Mouse (Mus musculus) C2C12 (cell line): ENCODE measurements around the gene Gmfg. TPM values are rescaled to one million over a fixed set of nuclear protein-coding genes. Genes with fewer than 3 reads are reported as not detected.

ENCODE experiments used
- H3K27me3 ChIP-seq: one replicate; pipeline ENCODE4 v1.6.1; 2011; ENCODE audit not compliant: control insufficient read depth, insufficient read depth, insufficient read length
- H3K36me3 ChIP-seq: one replicate; pipeline ENCODE4 v1.6.1; 2011; ENCODE audit not compliant: control insufficient read depth, insufficient read depth
- H3K4me3 ChIP-seq: one replicate; pipeline ENCODE4 v1.5.1; 2011; ENCODE audit warnings: mild to moderate bottlenecking, control low read depth; ENCODE audit not compliant: poor library complexity, insufficient read depth, severe bottlenecking
- H3K79me2 ChIP-seq: one replicate; pipeline ENCODE4 v1.6.1; 2011; ENCODE audit not compliant: control insufficient read depth, insufficient read depth
- H3K79me3 ChIP-seq: one replicate; pipeline ENCODE4 v1.6.1; 2011; ENCODE audit warnings: low read depth, control low read depth
- H3ac ChIP-seq: one replicate; pipeline ENCODE3; 2011; ENCODE audit warnings: low read depth; ENCODE audit not compliant: control insufficient read depth, insufficient read length
- CEBPB ChIP-seq: IDR thresholded peaks from one replicate; pipeline ENCODE4 v1.6.1; 2011; ENCODE audit warnings: low read depth, mild to moderate bottlenecking, control low read depth, moderate library complexity
- CTCF ChIP-seq: IDR thresholded peaks from one replicate; pipeline ENCODE4 v1.5.1; 2011; ENCODE audit not compliant: control insufficient read depth, insufficient read depth, insufficient read length
- FOSL1 ChIP-seq: IDR thresholded peaks from one replicate; pipeline ENCODE4 v1.8.0; 2011; ENCODE audit warnings: mild to moderate bottlenecking, low read length; ENCODE audit not compliant: poor library complexity, insufficient read depth, severe bottlenecking
- MAX ChIP-seq: IDR thresholded peaks from one replicate; pipeline ENCODE4 v1.6.1; 2011; ENCODE audit warnings: mild to moderate bottlenecking, control low read depth
- MYOD1 ChIP-seq: IDR thresholded peaks from one replicate; pipeline ENCODE4 v1.6.1; 2011; ENCODE audit warnings: low read depth; ENCODE audit not compliant: control insufficient read depth, insufficient read length
- MYOG ChIP-seq: IDR thresholded peaks from one replicate; pipeline ENCODE4 v1.6.1; 2011; ENCODE audit not compliant: control insufficient read depth, insufficient read length; ENCODE audit errors: extremely low read depth
- USF1 ChIP-seq: IDR thresholded peaks from one replicate; pipeline ENCODE4 v1.6.1; 2011; ENCODE audit warnings: low read depth, mild to moderate bottlenecking, control low read depth, moderate library complexity
- polyA plus RNA-seq: library from polyadenylated mRNA; unstranded; fragments of >200 nt; fragmentation: generic; extraction: Trizol; gene quantifications from one replicate; pipeline ENCODE4 v1.2.1, GENCODE M21; 2012; ENCODE audit warnings: missing spikeins

Gmfg gene
- polyA plus RNA-seq, 1 experiment: not detected

DNA sequence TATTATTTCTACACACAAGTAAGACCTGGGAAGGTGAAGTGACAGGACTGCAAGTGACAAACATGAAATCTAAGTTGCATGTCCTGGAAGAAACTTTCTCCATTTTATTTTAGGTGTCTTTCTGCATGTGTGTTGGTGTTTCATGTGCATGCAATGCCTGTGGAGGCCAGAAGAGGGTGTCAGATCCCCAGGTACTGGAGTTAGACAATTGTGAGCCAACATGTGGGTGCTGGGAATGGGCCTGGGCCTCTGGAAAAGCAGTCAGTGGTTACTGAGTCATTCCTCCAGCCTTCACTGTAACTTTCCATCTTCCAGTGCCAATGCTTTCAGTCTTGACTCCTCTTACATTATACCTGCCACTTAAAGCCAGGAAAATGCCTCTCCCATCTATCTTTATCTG, 19.9 kb upstream of the Gmfg start:
- no peak overlapping the region for H3ac ChIP-seq
- TF ChIP-seq MYOD1 (no peak), CTCF (no peak)
- no peaks in the 10 kb centered on the region for H3K79me2 ChIP-seq
- H3K4me3 ChIP-seq: no peak overlapping the region
- no peaks in the 10 kb centered on the region for H3K27me3 ChIP-seq
- H3K79me3 ChIP-seq: no peaks in the 10 kb centered on the region
- H3K36me3 ChIP-seq: peaks cover 40% of the 10 kb centered on the region

DNA sequence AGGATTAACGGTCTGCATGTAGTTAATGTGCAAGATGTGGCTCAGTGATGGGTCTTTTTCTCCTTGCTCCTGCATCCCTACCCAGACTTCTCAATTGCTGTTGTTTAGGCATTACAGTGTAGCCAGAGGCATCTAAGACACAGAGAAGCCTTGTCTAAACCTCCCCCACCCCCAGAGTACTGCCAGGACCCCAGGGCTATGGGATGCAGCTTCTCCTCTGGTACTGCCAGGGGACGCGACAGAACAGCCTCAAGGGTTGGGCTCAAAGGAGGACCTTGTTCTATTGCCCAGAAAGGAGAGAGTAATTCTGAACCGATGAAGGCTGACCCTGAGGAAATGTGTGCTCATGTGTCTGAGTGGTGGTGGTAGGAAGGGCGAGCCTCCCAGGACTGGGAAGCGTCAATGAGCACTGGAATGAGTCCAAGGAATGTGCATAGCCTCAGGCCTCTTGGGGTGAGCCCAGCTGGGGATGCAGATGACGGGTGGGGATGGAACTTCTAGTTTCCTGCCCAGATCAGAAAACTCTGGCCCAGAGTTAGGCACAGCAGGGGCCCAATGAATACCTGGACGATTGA, 19.1 kb upstream of the Gmfg start:
- Histone ChIP-seq H3ac (no peak overlapping the region), H3K79me3 (no peaks in the 10 kb centered on the region), H3K36me3 (peaks cover 40% of the 10 kb centered on the region), H3K79me2 (no peaks in the 10 kb centered on the region), H3K4me3 (no peak overlapping the region), H3K27me3 (no peaks in the 10 kb centered on the region)
- TF ChIP-seq USF1 (no peak), MYOD1 (no peak), CEBPB (no peak), CTCF (no peak), MYOG (no peak)

DNA sequence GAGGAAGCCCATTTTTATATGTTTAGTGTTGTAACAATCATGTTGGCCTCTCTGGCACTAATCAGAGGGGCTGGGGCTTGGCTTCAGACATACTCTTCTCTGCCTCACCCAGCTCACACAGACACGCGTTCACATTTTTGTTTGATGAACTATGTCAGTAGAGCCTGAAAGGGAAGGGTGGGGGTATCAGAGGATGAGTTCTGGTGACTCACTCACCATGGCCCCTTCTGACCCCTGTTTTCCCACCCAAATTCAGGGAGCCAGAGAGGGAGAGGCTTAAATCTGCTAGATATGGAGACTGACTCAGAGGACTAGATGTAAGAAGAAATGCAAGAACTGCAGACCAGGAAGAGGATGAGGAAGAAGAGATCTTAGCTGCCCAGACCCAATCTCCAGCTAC, 17.8 kb upstream of the Gmfg start:
- H3K36me3 ChIP-seq: peaks cover 36% of the 10 kb centered on the region
- H3ac ChIP-seq: no peak overlapping the region
- TF ChIP-seq MYOG (no peak), USF1 (no peak), MAX (no peak), CTCF (no peak), FOSL1 (no peak)
- no peaks in the 10 kb centered on the region for H3K27me3 ChIP-seq
- no peaks in the 10 kb centered on the region for H3K79me2 ChIP-seq
- H3K79me3 ChIP-seq: peaks cover 3% of the 10 kb centered on the region
- no peak overlapping the region for H3K4me3 ChIP-seq

DNA sequence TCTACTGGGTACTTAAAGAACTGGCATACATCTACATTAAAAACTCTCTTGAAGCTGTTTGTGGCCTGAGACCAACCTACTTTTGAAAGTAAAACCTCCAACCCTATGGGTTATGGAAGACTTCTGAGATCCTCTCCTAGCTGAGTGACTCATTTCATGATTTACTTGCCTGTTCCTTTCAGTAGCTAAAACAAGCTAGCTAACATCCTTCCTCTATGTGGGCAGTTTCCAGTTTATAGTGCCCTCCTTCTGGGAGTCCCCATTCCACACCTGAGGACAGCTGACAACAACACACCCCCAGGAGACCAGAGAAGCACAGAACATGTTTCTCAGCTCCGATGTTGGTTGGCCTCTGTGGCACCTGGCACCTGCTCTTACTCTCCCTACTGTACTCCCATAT, 14.2 kb upstream of the Gmfg start:
- H3K36me3 ChIP-seq: peaks cover 34% of the 10 kb centered on the region

DNA sequence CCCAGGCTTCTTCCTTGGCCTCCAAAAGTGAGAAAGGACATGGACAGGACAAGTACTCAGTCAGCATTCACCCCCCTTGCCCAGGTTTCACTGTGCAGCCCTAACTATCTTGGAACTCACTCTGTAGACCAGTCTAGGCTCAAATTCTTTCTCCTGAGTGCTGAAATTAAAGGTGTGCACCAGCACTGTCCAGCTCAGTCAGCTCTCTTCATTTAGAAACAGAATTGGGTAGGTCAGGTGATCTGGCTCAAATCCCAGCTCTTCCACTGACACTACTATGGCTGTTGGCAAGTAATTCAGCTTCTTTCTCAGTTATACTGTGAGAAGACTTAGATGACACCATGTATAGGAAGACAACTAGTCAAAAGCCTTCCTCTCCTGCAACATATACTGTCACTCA, 9.5 kb upstream of the Gmfg start:
- Histone ChIP-seq H3K27me3 (no peaks in the 10 kb centered on the region), H3K79me3 (peaks cover 35% of the 10 kb centered on the region), H3K79me2 (peaks cover 75% of the 10 kb centered on the region), H3K36me3 (peaks cover 29% of the 10 kb centered on the region), H3K4me3 (no peak overlapping the region), H3ac (no peak overlapping the region)
- TF ChIP-seq MYOD1 (no peak), MYOG (no peak), CEBPB (no peak), USF1 (no peak), MAX (no peak), FOSL1 (no peak), CTCF (no peak)

More for the DNA sequence above, 14.2 kb upstream of the Gmfg start:
- Histone ChIP-seq H3K79me2 (peaks cover 28% of the 10 kb centered on the region), H3K4me3 (no peak overlapping the region), H3ac (no peak overlapping the region), H3K27me3 (no peaks in the 10 kb centered on the region), H3K79me3 (peaks cover 14% of the 10 kb centered on the region)
- no peak for TF ChIP-seq MYOG
- TF ChIP-seq MYOD1: no peak
- no peak for TF ChIP-seq FOSL1
- no peak for TF ChIP-seq MAX
- no peak for TF ChIP-seq CTCF
- no peak for TF ChIP-seq CEBPB
- no peak for TF ChIP-seq USF1

DNA sequence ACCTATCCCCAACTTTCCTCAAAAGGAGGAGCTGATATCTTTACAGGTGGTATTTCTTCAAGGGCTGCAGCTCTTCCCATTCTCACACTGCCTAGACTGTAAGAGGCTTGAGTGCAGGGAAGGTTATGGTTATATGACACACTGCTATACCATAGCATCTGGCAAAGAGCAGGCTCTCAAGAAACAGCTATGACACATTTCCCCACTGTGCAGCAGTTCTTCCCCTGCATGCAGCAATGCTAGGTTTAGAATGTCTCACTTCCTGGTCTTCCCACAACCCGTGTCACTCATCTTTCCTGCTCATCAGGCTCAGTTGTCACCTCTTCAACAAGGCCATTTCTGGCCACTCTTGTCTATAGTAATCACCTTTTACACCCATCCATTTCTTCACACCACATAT, 6.7 kb upstream of the Gmfg start:
- no peaks in the 10 kb centered on the region for H3K27me3 ChIP-seq
- no peak overlapping the region for H3ac ChIP-seq
- H3K4me3 ChIP-seq: no peak overlapping the region
- peaks cover 22% of the 10 kb centered on the region for H3K36me3 ChIP-seq
- H3K79me3 ChIP-seq: peaks cover 42% of the 10 kb centered on the region
- peaks cover 96% of the 10 kb centered on the region for H3K79me2 ChIP-seq
- TF ChIP-seq CEBPB: no peak
- no peak for TF ChIP-seq MYOG

DNA sequence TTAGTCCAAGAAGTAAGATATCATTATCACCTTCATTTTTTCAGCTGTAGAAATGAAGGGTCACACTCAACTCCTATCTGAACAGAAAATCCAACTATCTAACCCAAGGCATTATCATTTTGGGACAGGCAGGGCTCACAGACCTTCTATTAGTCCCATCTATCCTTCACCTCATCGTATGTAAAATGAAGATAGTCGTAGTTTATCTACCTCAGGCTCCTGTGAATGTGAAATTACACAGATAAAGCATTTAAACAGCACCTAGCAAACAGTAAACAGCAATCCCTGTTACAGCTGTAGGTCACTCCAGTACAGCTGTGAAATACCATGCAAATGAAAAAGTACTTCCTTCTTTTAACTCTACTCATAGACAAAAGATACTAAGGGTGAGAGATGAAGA, 5.0 kb upstream of the Gmfg start:
- H3K79me3 ChIP-seq: peaks cover 39% of the 10 kb centered on the region
- H3K4me3 ChIP-seq: no peak overlapping the region
- peaks cover 86% of the 10 kb centered on the region for H3K79me2 ChIP-seq
- peaks cover 17% of the 10 kb centered on the region for H3K36me3 ChIP-seq
- TF ChIP-seq MYOD1 (no peak), MYOG (no peak), CEBPB (no peak), CTCF (no peak), FOSL1 (no peak), MAX (no peak), USF1 (no peak)
- H3ac ChIP-seq: no peak overlapping the region
- H3K27me3 ChIP-seq: no peaks in the 10 kb centered on the region
